Mouse (Mus musculus) ES-E14 (cell line): Measurements from ENCODE around the gene Eif4g3.

Experiments used
- CHD2 ChIP-seq: IDR thresholded peaks from 2 replicates; pipeline ENCODE4 v1.6.1; 2014; ENCODE audit warnings: mild to moderate bottlenecking, low read depth, low read length, inconsistent platforms
- HCFC1 ChIP-seq: IDR thresholded peaks from 2 replicates; pipeline ENCODE4 v1.6.1; 2012; ENCODE audit warnings: low read length, inconsistent platforms, borderline replicate concordance; ENCODE audit not compliant: insufficient read depth
- MAFK ChIP-seq: IDR thresholded peaks from 2 replicates; pipeline ENCODE4 v1.6.1; 2014; ENCODE audit warnings: mild to moderate bottlenecking, low read depth, low read length, inconsistent platforms; ENCODE audit not compliant: insufficient read depth
- ZC3H11A ChIP-seq: IDR thresholded peaks from 2 replicates; pipeline ENCODE4 v1.6.1; 2012; ENCODE audit warnings: low read depth, mild to moderate bottlenecking, inconsistent platforms, low read length, borderline replicate concordance
- ZNF384 ChIP-seq: IDR thresholded peaks from 2 replicates; pipeline ENCODE4 v1.6.1; 2012; ENCODE audit warnings: low read depth, low read length, inconsistent platforms

- TF ChIP-seq ZNF384 = no peak
- no peak for TF ChIP-seq CHD2
- no peak for TF ChIP-seq HCFC1
- TF ChIP-seq ZC3H11A = no peak
- no peak for TF ChIP-seq MAFK
Observed at GRCm38 (mm10) chr4:138039275-138039651, 46.4 kb downstream of the Eif4g3 start.
